ENCODE assay signal across 10 mouse cellular contexts in the genomic region with DNA sequence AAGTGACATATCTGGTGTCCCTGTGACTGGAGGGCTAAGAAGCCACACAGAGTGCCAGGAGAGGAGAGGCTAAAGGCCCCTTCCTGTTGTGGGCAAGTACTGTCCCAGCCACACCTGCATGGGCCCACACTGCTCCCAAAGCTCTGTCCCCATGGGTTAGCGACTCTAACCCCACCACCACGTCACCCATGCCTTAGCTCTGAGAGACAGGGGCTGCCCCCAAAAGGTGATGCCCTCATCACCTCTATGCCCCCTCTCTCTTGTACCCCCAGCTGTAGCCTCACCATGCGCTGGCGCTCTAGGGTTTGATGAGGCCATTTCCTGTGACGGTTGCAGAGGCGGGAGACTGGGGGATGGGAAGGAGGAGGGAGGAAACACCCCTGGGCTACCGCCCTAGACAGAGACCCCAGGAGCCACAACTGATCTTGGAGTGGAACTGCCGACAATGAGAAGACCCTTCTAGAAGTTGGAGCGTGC. TPM values are rescaled to one million over a fixed set of nuclear protein-coding genes. Genes with fewer than 3 reads are reported as not detected.
DNase-seq lines count a peak whose midpoint lies in the region; ATAC-seq and TF ChIP-seq lines count a peak whose summit lies in the region.
"Had no signal": no experiment of that assay in that cellular context is flagged by ENCODE, and none has a peak within 500 bp of the region (broad histone marks: within the 10 kb centered on the region; RNA-seq: fewer than 3 reads in every experiment).

No protein-coding gene starts in this region.

- no peak for DNase-seq in lung, adult 2 months
- DNase-seq in lung, postnatal 14 days: no peak
- peak; percentile 91 for DNase-seq in thymus, postnatal 0 days (ENCODE audit: low spot score)
- DNase-seq in gastrocnemius, adult 8-10 months (ENCODE audit: low spot score in 2 of 2): no peak
- no peak for DNase-seq in gastrocnemius, postnatal 25 days

- H3K4me3 ChIP-seq in lung, adult 2 months (replicated peaks; ENCODE audit: extremely low read depth, low read depth, low read length): peak overlapping the region; percentile 25
- peak overlapping the region; percentile 51 for H3K4me3 ChIP-seq in bone marrow, adult 2 months (replicated peaks; ENCODE audit: control insufficient read depth, low read depth, low read length)
- H3K4me3 ChIP-seq in liver, embryonic 16.5 days (ENCODE audit: low read depth, low read length): peak overlapping the region; percentile 42
- H3K4me3 ChIP-seq in midbrain, embryonic 16.5 days (ENCODE audit: low read depth, low read length): no peak overlapping the region
- H3K4me3 ChIP-seq: neural tube, embryonic 15.5 days had no signal

- 0 out of 2 replicates have a peak, but pooled peaks cover 4% of the 10 kb centered on the region for H3K27me3 ChIP-seq in liver, embryonic 16.5 days (ENCODE audit: control insufficient read depth, insufficient read depth, low read depth, low read length)
- no peaks in the 10 kb centered on the region for H3K27me3 ChIP-seq in midbrain, embryonic 16.5 days (ENCODE audit: control insufficient read depth, insufficient read depth, low read depth, low read length)

- peak; percentile 35 for ATAC-seq in liver, embryonic 16.5 days (ENCODE audit: low read depth)
- ATAC-seq in midbrain, embryonic 16.5 days: no peak
- ATAC-seq: forebrain, embryonic 16.5 days had no signal

- no peaks in the 10 kb centered on the region for H3K9me3 ChIP-seq in liver, embryonic 16.5 days (replicated peaks; ENCODE audit: control insufficient read depth, low read length)
- H3K9me3 ChIP-seq in midbrain, embryonic 16.5 days (replicated peaks; ENCODE audit: control insufficient read depth, low read length, poor library complexity, severe bottlenecking): no peaks in the 10 kb centered on the region
- H3K9me3 ChIP-seq: neural tube, embryonic 15.5 days had no signal

- 59% methylated on average over 9 of the region's 9 CpGs for WGBS in lung, adult 2 months
- 1% methylated on average over 9 of the region's 9 CpGs for WGBS in bone marrow, adult 2 months
- 11% methylated on average over 9 of the region's 9 CpGs for WGBS in liver, embryonic 16.5 days (ENCODE audit: insufficient replicate concordance)
- 83% methylated on average over 9 of the region's 9 CpGs for WGBS in midbrain, embryonic 16.5 days

- H3K4me1 ChIP-seq in lung, adult 2 months (ENCODE audit: control insufficient read depth, insufficient read depth, low read length): peaks cover 9% of the 10 kb centered on the region
- peaks cover 15% of the 10 kb centered on the region for H3K4me1 ChIP-seq in bone marrow, adult 2 months (ENCODE audit: control insufficient read depth, insufficient read depth, low read length)
- H3K4me1 ChIP-seq in liver, embryonic 16.5 days (ENCODE audit: control insufficient read depth, low read depth, low read length): peaks cover 34% of the 10 kb centered on the region
- no peaks in the 10 kb centered on the region for H3K4me1 ChIP-seq in midbrain, embryonic 16.5 days (ENCODE audit: control insufficient read depth, insufficient read depth, low read length)
- H3K4me1 ChIP-seq: neural tube, embryonic 15.5 days had no signal

- no peak for TF ChIP-seq POLR2A in lung, adult 2 months (IDR thresholded peaks at IDR 0.05; ENCODE audit: borderline replicate concordance, extremely low read depth, low read depth, low read length)
- TF ChIP-seq POLR2A in bone marrow, adult 2 months (IDR thresholded peaks at IDR 0.05; ENCODE audit: borderline replicate concordance, control insufficient read depth, low read depth, low read length): peak; percentile 26; the same call in 1 of the 2 replicates

- H3K4me2 ChIP-seq in liver, embryonic 16.5 days (ENCODE audit: low read depth, low read length): peak overlapping the region; percentile 42
- no peak overlapping the region for H3K4me2 ChIP-seq in midbrain, embryonic 16.5 days (ENCODE audit: low read length)
- H3K4me2 ChIP-seq: neural tube, embryonic 15.5 days had no signal

- peak overlapping the region; percentile 90 for H3K27ac ChIP-seq in bone marrow, adult 2 months (ENCODE audit: control insufficient read depth, insufficient read depth, low read depth, low read length, poor library complexity)
- H3K27ac ChIP-seq in liver, embryonic 16.5 days (ENCODE audit: low read length): peak overlapping the region; percentile 79
- no peak overlapping the region for H3K27ac ChIP-seq in midbrain, embryonic 16.5 days (ENCODE audit: low read length)
- H3K27ac ChIP-seq: neural tube, embryonic 15.5 days had no signal

- no peaks in the 10 kb centered on the region; the same call in 1 of the 2 replicates for H3K36me3 ChIP-seq in liver, embryonic 16.5 days (ENCODE audit: control insufficient read depth, insufficient read depth)
- no peaks in the 10 kb centered on the region for H3K36me3 ChIP-seq in midbrain, embryonic 16.5 days (ENCODE audit: control insufficient read depth, insufficient read depth, low read length)
- H3K36me3 ChIP-seq: neural tube, embryonic 15.5 days had no signal

- peak overlapping the region; percentile 29 for H3K9ac ChIP-seq in liver, embryonic 16.5 days (ENCODE audit: low read depth, low read length)
- no peak overlapping the region for H3K9ac ChIP-seq in midbrain, embryonic 16.5 days (ENCODE audit: low read depth, low read length)
- H3K9ac ChIP-seq: neural tube, embryonic 15.5 days had no signal

- no peak for TF ChIP-seq CTCF in lung, adult 2 months (IDR thresholded peaks at IDR 0.05; ENCODE audit: insufficient read depth, low read length)
- no peak for TF ChIP-seq CTCF in bone marrow, adult 2 months (IDR thresholded peaks at IDR 0.05; ENCODE audit: control insufficient read depth, insufficient read depth, low read length)

RNA-seq across cellular contexts. Expression of gene Ptpn7, which starts 0.4 kb away (rescaled TPM):
- polyA plus RNA-seq in lung, adult 2 months (2012; rRNA removed): 6.9 and 7.3 TPM in 2 replicates
- polyA plus RNA-seq in bone marrow, adult 2 months (2011; ENCODE audit: insufficient read depth, insufficient read length, low replicate concordance, missing spikeins): 17.0 and 27.6 TPM in 2 replicates
- polyA plus RNA-seq in liver, embryonic 16.5 days (2015; fragmentation: Nextera tagmentation; extraction: Ambion mirVana): 9.0 and 9.6 TPM in 2 replicates
- polyA plus RNA-seq in thymus, postnatal 0 days (2015; fragmentation: Nextera tagmentation; extraction: Ambion mirVana): 108 and 118 TPM in 2 replicates
- total RNA-seq in gastrocnemius, adult 8-10 months (2022): under 1 TPM; 0.12 to 0.22 (median 0.15) TPM
- polyA plus RNA-seq in midbrain, embryonic 16.5 days (2015; fragmentation: Nextera tagmentation; extraction: Ambion mirVana): 0.11 and 0.26 TPM in 2 replicates
- under 1 TPM; 0.20 to 0.38 TPM for total RNA-seq in gastrocnemius, postnatal 25 days (2021)

RNA-seq across cellular contexts. Expression of gene Arl8a, which starts 13.7 kb away (rescaled TPM):
- polyA plus RNA-seq in lung, adult 2 months (2012; rRNA removed): 66.5 and 84.7 TPM in 2 replicates
- 22.5 and 44.9 TPM in 2 replicates for polyA plus RNA-seq in bone marrow, adult 2 months (2011; ENCODE audit: insufficient read depth, insufficient read length, low replicate concordance, missing spikeins)
- polyA plus RNA-seq in liver, embryonic 16.5 days (2015; fragmentation: Nextera tagmentation; extraction: Ambion mirVana): 7.8 and 9.9 TPM in 2 replicates
- polyA plus RNA-seq in thymus, postnatal 0 days (2015; fragmentation: Nextera tagmentation; extraction: Ambion mirVana): 32.6 and 34.8 TPM in 2 replicates
- 10 to 100 TPM; 16.6 to 19.3 (median 18.0) TPM for total RNA-seq in gastrocnemius, adult 8-10 months (2022)
- polyA plus RNA-seq in midbrain, embryonic 16.5 days (2015; fragmentation: Nextera tagmentation; extraction: Ambion mirVana): 390 and 409 TPM in 2 replicates
- 10 to 100 TPM; 14.9 to 15.7 TPM for total RNA-seq in gastrocnemius, postnatal 25 days (2021)

RNA-seq across cellular contexts. Expression of gene Lgr6, which starts 27.9 kb away (rescaled TPM):
- 4.1 and 4.7 TPM in 2 replicates for polyA plus RNA-seq in lung, adult 2 months (2012; rRNA removed)
- not detected in 2 replicates for polyA plus RNA-seq in bone marrow, adult 2 months (2011; ENCODE audit: insufficient read depth, insufficient read length, low replicate concordance, missing spikeins)
- polyA plus RNA-seq in liver, embryonic 16.5 days (2015; fragmentation: Nextera tagmentation; extraction: Ambion mirVana): 0.07 and 0.08 TPM in 2 replicates
- polyA plus RNA-seq in thymus, postnatal 0 days (2015; fragmentation: Nextera tagmentation; extraction: Ambion mirVana): 0.12 and 0.31 TPM in 2 replicates
- under 1 TPM; 0.11 to 0.19 (median 0.17) TPM for total RNA-seq in gastrocnemius, adult 8-10 months (2022)
- 1.1 and 1.2 TPM in 2 replicates for polyA plus RNA-seq in midbrain, embryonic 16.5 days (2015; fragmentation: Nextera tagmentation; extraction: Ambion mirVana)
- total RNA-seq in gastrocnemius, postnatal 25 days (2021): under 1 TPM; 0.51 to 0.54 TPM

RNA-seq across cellular contexts. Expression of gene Gpr37l1, which starts 34.5 kb away (rescaled TPM):
- 0.95 and 2.0 TPM in 2 replicates for polyA plus RNA-seq in lung, adult 2 months (2012; rRNA removed)
- 0.67 TPM in 1 of 2 replicates, not detected in the other for polyA plus RNA-seq in bone marrow, adult 2 months (2011; ENCODE audit: insufficient read depth, insufficient read length, low replicate concordance, missing spikeins)
- polyA plus RNA-seq in liver, embryonic 16.5 days (2015; fragmentation: Nextera tagmentation; extraction: Ambion mirVana): not detected in 2 replicates
- 0.09 and 0.13 TPM in 2 replicates for polyA plus RNA-seq in thymus, postnatal 0 days (2015; fragmentation: Nextera tagmentation; extraction: Ambion mirVana)
- total RNA-seq in gastrocnemius, adult 8-10 months (2022): under 1 TPM; 0.15 to 0.36 (median 0.27) TPM
- 1.1 and 2.7 TPM in 2 replicates for polyA plus RNA-seq in midbrain, embryonic 16.5 days (2015; fragmentation: Nextera tagmentation; extraction: Ambion mirVana)
- under 1 TPM; 0.59 to 0.83 TPM for total RNA-seq in gastrocnemius, postnatal 25 days (2021)
